Mouse (Mus musculus) brain, embryonic 14.5 days (tissue): ENCODE data around the gene Usp18.

Experiments
- CTCF ChIP-seq: fragments of 200-500 bp; IDR thresholded peaks from 2 replicates; pipeline ENCODE4 v1.5.1; 2012; ENCODE audit warnings: inconsistent platforms, mild to moderate bottlenecking, moderate library complexity, borderline replicate concordance; ENCODE audit not compliant: insufficient read depth, insufficient read length; ENCODE audit errors: extremely low read depth
- POLR2A ChIP-seq: fragments of 200-500 bp; IDR thresholded peaks from 2 replicates; pipeline ENCODE4 v1.6.1; 2012; ENCODE audit warnings: mild to moderate bottlenecking, inconsistent platforms, borderline replicate concordance; ENCODE audit not compliant: poor library complexity, insufficient read depth, insufficient read length, severe bottlenecking; ENCODE audit errors: extremely low read depth

- no peak for TF ChIP-seq CTCF
- TF ChIP-seq POLR2A: no peak
Measured at GRCm38 (mm10) chr6:121304630-121305029, 58.9 kb downstream of the Usp18 start.
